Mouse (Mus musculus): ENCODE results near the gene Nxt1. TPM values are rescaled to one million over a fixed set of nuclear protein-coding genes. Genes with fewer than 3 reads are reported as not detected.

The Nxt1 gene
- polyA plus RNA-seq, 1 experiment, result 14.1 TPM

DNA sequence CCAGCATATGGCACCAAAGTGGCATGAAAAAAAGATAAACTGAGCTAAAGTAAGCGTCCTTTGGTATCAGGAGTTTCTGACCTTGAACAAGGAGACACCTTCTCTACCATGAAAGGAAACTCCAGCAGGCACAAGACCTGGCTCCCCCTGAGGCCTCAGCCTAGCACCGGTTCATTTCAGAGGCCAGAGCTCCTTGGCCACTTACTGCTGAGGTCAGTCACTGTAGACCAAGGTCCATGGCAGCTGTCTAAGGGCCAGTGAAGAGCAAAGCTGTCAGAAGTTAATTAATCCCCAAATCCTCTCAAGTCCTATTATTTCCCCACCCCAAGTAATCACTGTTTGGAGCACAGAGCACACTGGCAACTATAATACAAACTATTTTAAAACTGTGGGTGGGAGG, 44.7 kb downstream of the Nxt1 start:
- H3K4me1 ChIP-seq (ENCODE audit: control insufficient read depth, insufficient read depth, insufficient read length, low read length), result no peaks in the 10 kb centered on the region
- no peak overlapping the region for H3K4me3 ChIP-seq (ENCODE audit: low read depth, low read length)
- no peak overlapping the region for H3K27ac ChIP-seq (ENCODE audit: insufficient read depth, low read depth, low read length)
- H3K36me3 ChIP-seq (ENCODE audit: control insufficient read depth, insufficient read depth, low read length), result no peaks in the 10 kb centered on the region
- WGBS, result 72% methylated on average over 2 of the region's 2 CpGs
- no peaks in the 10 kb centered on the region for H3K27me3 ChIP-seq (ENCODE audit: control insufficient read depth, insufficient read depth, low read length)
- TF ChIP-seq CTCF (IDR thresholded peaks at IDR 0.05; ENCODE audit: extremely low read depth, insufficient read length, insufficient replicate concordance, low read depth, low read length), result no peak
- no peak for TF ChIP-seq POLR2A (IDR thresholded peaks at IDR 0.05; ENCODE audit: low read depth, low read length)

DNA sequence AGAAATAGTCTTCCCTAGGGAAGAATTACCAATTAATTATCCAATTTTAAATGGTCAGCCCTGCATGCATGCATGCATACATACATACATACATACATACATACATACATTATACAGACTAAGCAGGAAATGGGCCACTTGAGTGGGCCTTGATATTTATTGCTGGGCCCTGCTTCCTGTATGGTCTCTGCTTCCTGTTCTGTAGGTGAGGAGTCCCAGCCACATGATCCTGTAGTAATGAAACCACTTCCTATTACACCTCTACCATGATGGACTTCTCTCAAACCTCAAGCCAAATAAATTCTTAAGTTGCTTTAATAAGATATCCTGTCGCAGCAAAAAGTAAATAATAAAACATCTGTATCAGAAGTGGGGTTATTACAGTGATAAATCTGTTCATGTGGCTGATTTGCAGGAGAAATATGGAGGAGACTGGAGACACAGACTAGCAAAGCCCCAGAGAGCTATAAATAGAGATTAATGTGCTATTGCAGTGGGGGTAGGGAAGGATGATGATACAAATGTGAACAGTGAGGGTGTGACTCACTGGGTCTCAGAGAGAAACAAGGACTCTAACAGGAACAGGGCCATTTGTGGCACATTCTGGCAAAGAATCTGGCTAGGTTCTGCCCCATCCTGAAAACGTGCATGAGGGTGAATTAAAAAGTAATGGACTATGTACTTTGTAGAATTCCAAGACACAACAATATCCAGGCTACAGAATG, 47.0 kb downstream of the Nxt1 start:
- H3K36me3 ChIP-seq (ENCODE audit: control insufficient read depth, insufficient read depth, low read length), result no peaks in the 10 kb centered on the region
- H3K4me1 ChIP-seq (ENCODE audit: control insufficient read depth, insufficient read depth, insufficient read length, low read length), result no peaks in the 10 kb centered on the region
- no peaks in the 10 kb centered on the region for H3K27me3 ChIP-seq (ENCODE audit: control insufficient read depth, insufficient read depth, low read length)
- TF ChIP-seq CTCF (IDR thresholded peaks at IDR 0.05; ENCODE audit: extremely low read depth, insufficient read length, insufficient replicate concordance, low read depth, low read length), result no peak
- H3K27ac ChIP-seq (ENCODE audit: insufficient read depth, low read depth, low read length), result no peak overlapping the region
- H3K4me3 ChIP-seq (ENCODE audit: low read depth, low read length), result no peak overlapping the region
- WGBS, result 27% methylated on average over 2 of the region's 2 CpGs

Other genes with a start within 250 kb of the Nxt1 start
- gene Cd93, start 229.0 kb upstream of the Nxt1 start, polyA plus RNA-seq (2012; rRNA removed), result 1.4 and 2.5 TPM in 2 replicates
- 4.5 and 5.5 TPM in 2 replicates for gene Gzf1, start 8.4 kb downstream of the Nxt1 start, polyA plus RNA-seq (2012; rRNA removed)
- gene Napb, start 59.9 kb downstream of the Nxt1 start, polyA plus RNA-seq (2012; rRNA removed), result 0.10 and 0.16 TPM in 2 replicates
- gene Cstl1, start 77.8 kb downstream of the Nxt1 start, polyA plus RNA-seq (2012; rRNA removed), result not detected in 2 replicates
- not detected in 2 replicates for gene Cst11, start 98.9 kb downstream of the Nxt1 start, polyA plus RNA-seq (2012; rRNA removed)
- not detected in 2 replicates for gene 8030411F24Rik, start 109.4 kb downstream of the Nxt1 start, polyA plus RNA-seq (2012; rRNA removed)
- not detected in 2 replicates for gene Cst12, start 116.8 kb downstream of the Nxt1 start, polyA plus RNA-seq (2012; rRNA removed)
- not detected in 2 replicates for gene Cst8, start 126.2 kb downstream of the Nxt1 start, polyA plus RNA-seq (2012; rRNA removed)
- gene Cst13, start 147.5 kb downstream of the Nxt1 start, polyA plus RNA-seq (2012; rRNA removed), result not detected in 2 replicates
- not detected in 2 replicates for gene Cst9, start 162.5 kb downstream of the Nxt1 start, polyA plus RNA-seq (2012; rRNA removed)
- not detected in 2 replicates for gene 9230104L09Rik, start 192.4 kb downstream of the Nxt1 start, polyA plus RNA-seq (2012; rRNA removed)
- 323 and 330 TPM in 2 replicates for gene Cst3, start 203.1 kb downstream of the Nxt1 start, polyA plus RNA-seq (2012; rRNA removed)